Mouse (Mus musculus): Measurements from ENCODE around the gene Slx4ip. TPM values are rescaled to one million over a fixed set of nuclear protein-coding genes. Genes with fewer than 3 reads are reported as not detected.
"Not testable (repeated sequence)": the region's sequence is repeated elsewhere in the genome, so short reads cannot be mapped to it uniquely, and the experiment has no call there.

The Slx4ip gene
- polyA plus RNA-seq (2014; fragmentation: Nextera tagmentation; extraction: Ambion mirVana) = 9.7 and 10.5 TPM in 2 replicates

GRCm38 (mm10) chr2:136891068-136891950 is at the start of gene Slx4ip, which contains the start of the genes AL731706.1 and Mkks:
Gene Slx4ip (plus strand): TSS chr2:136891218.
Gene AL731706.1 (minus strand): TSS chr2:136891389.
Gene Mkks (minus strand): TSS chr2:136891389.
- under 1% methylated on average over 49 of the region's 49 CpGs for WGBS
- 0 out of 2 replicates have a peak, but pooled peaks cover 2% of the 10 kb centered on the region for H3K4me1 ChIP-seq (replicated peaks; ENCODE audit: control insufficient read depth, insufficient read depth, low read length)
- ATAC-seq (replicated peaks; ENCODE audit: low FRiP score) (peak; percentile 98), DNase-seq (ENCODE audit: low spot score) (peak; percentile 98)
- H3K9ac ChIP-seq (ENCODE audit: low read length) = peak within 1 kb of the TSS; percentile 72
- no peaks in the 10 kb centered on the region for H3K9me3 ChIP-seq (ENCODE audit: control insufficient read depth, low read length)
- peak within 1 kb of the TSS; percentile 79 for H3K27ac ChIP-seq (ENCODE audit: low read depth, low read length)
- no peaks in the 10 kb centered on the region for H3K27me3 ChIP-seq (ENCODE audit: control insufficient read depth, insufficient read depth, low read length)
- peak within 1 kb of the TSS; percentile 72 for H3K4me3 ChIP-seq (ENCODE audit: low read depth, low read length)
- no peaks in the 10 kb centered on the region for H3K36me3 ChIP-seq (ENCODE audit: control insufficient read depth, insufficient read depth, low read length)
- H3K4me2 ChIP-seq (ENCODE audit: low read depth, low read length, severe bottlenecking) = peak within 1 kb of the TSS; percentile 43; the same call in 1 of the 2 replicates

DNA sequence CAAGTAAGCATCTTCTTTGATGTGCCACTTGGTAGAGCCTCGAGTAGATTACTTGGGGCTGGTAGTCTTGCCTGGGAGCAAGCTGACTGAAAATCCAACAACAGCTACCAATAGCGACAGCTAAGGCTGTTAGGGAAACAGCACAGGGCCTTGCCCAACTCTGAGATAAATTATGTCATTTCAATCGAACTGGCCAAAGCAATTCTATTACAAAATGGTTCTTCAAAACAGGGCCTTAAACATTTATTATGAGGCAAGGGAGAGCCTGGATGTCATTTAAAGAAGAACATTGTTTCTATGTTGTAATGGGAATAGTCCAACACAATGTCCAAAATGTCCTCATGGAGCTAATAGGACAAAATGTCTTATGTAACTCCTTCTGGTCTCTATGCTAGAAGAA is 40.7 kb upstream of the Slx4ip start:
- ATAC-seq (replicated peaks; ENCODE audit: low FRiP score) (no peak), DNase-seq (ENCODE audit: low spot score) (no peak)
- H3K4me3 ChIP-seq (ENCODE audit: low read depth, low read length) = no peak overlapping the region
- WGBS = 76% methylated on average over 3 of the region's 3 CpGs
- no peak overlapping the region for H3K9ac ChIP-seq (ENCODE audit: low read length)
- H3K9me3 ChIP-seq (ENCODE audit: control insufficient read depth, low read length) = no peaks in the 10 kb centered on the region
- H3K4me1 ChIP-seq (replicated peaks; ENCODE audit: control insufficient read depth, insufficient read depth, low read length) = peaks cover 12% of the 10 kb centered on the region; the same call in 1 of the 2 replicates
- no peaks in the 10 kb centered on the region for H3K27me3 ChIP-seq (ENCODE audit: control insufficient read depth, insufficient read depth, low read length)
- H3K4me2 ChIP-seq (ENCODE audit: low read depth, low read length, severe bottlenecking) = no peak overlapping the region
- no peaks in the 10 kb centered on the region for H3K36me3 ChIP-seq (ENCODE audit: control insufficient read depth, insufficient read depth, low read length)
- H3K27ac ChIP-seq (ENCODE audit: low read depth, low read length) = no peak overlapping the region

- WGBS = 8% methylated on average over 5 of the region's 5 CpGs
- DNase-seq (ENCODE audit: low spot score) (peak; percentile 65), ATAC-seq (replicated peaks; ENCODE audit: low FRiP score) (peak; percentile 87)
- Histone ChIP-seq H3K27me3 (ENCODE audit: control insufficient read depth, insufficient read depth, low read length) (no peaks in the 10 kb centered on the region), H3K27ac (ENCODE audit: low read depth, low read length) (peak overlapping the region; percentile 33), H3K36me3 (ENCODE audit: control insufficient read depth, insufficient read depth, low read length) (no peaks in the 10 kb centered on the region), H3K4me2 (ENCODE audit: low read depth, low read length, severe bottlenecking) (peak overlapping the region; percentile 5; the same call in 1 of the 2 replicates), H3K4me3 (ENCODE audit: low read depth, low read length) (no peak overlapping the region), H3K4me1 (replicated peaks; ENCODE audit: control insufficient read depth, insufficient read depth, low read length) (peaks cover 12% of the 10 kb centered on the region; the same call in 1 of the 2 replicates), H3K9ac (ENCODE audit: low read length) (no peak overlapping the region), H3K9me3 (ENCODE audit: control insufficient read depth, low read length) (no peaks in the 10 kb centered on the region)
Measured at GRCm38 (mm10) chr2:136854543-136855388, 36.3 kb upstream of the Slx4ip start.

DNA sequence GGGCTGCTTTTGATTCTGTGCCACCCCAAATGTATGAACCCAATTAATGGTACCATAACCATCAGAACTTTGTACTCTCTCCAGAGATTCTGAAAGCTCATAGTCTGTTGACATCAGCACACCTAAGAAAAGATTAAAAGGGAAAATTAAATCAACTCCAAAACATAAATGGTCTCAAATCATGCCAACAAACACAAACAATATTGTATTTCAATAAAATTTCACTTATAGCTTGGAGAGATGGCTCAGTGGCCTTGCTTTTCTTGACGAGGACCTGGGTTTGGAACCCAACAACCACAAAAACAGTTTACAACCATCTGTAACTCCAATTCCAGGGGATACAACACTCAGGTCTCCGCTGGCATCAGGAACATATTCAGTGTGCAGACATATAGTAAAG is 5.4 kb upstream of the Slx4ip start, which contains the start of gene AL731706.2:
AL731706.2 (minus strand) TSS at position 101 of the 400 bp plus-strand sequence.
- no peak within 1 kb of the TSS for H3K27ac ChIP-seq (ENCODE audit: low read depth, low read length)
- no peaks in the 10 kb centered on the region for H3K27me3 ChIP-seq (ENCODE audit: control insufficient read depth, insufficient read depth, low read length)
- H3K9ac ChIP-seq (ENCODE audit: low read length) = no peak within 1 kb of the TSS
- ATAC-seq (replicated peaks; ENCODE audit: low FRiP score) (no peak), DNase-seq (ENCODE audit: low spot score) (no peak)
- H3K9me3 ChIP-seq (ENCODE audit: control insufficient read depth, low read length) = no peaks in the 10 kb centered on the region
- no peak within 1 kb of the TSS for H3K4me2 ChIP-seq (ENCODE audit: low read depth, low read length, severe bottlenecking)
- 90% methylated on average over 2 of the region's 2 CpGs for WGBS
- H3K4me3 ChIP-seq (ENCODE audit: low read depth, low read length) = no peak within 1 kb of the TSS
- H3K36me3 ChIP-seq (ENCODE audit: control insufficient read depth, insufficient read depth, low read length) = peaks cover 3% of the 10 kb centered on the region; the same call in 1 of the 2 replicates
- H3K4me1 ChIP-seq (replicated peaks; ENCODE audit: control insufficient read depth, insufficient read depth, low read length) = no peaks in the 10 kb centered on the region

DNA sequence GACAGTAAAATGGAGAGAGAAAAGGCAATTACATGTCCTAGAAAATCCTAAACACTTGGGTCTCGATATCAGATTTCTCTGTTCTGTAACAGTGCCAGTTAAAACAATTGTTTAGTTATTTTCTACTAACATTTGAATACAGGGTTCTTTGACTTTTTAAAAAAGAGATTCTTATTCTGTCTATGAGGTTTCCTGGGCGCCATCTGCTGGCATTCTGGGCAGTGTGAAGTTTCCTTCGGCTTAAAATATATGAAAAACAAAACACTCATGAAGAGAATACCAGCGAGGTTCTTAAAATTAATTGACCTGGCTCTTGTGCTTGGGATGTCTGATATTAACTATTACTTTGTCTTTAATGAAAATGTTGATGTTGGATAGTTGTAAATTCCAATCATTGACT is 4.2 kb upstream of the Slx4ip start:
- 69% methylated on average over 4 of the region's 4 CpGs for WGBS
- H3K4me2 ChIP-seq (ENCODE audit: low read depth, low read length, severe bottlenecking) = no peak overlapping the region
- no peak overlapping the region for H3K27ac ChIP-seq (ENCODE audit: low read depth, low read length)
- H3K4me3 ChIP-seq (ENCODE audit: low read depth, low read length) = no peak overlapping the region
- no peaks in the 10 kb centered on the region for H3K9me3 ChIP-seq (ENCODE audit: control insufficient read depth, low read length)
- no peak for DNase-seq (ENCODE audit: low spot score)
- no peaks in the 10 kb centered on the region for H3K27me3 ChIP-seq (ENCODE audit: control insufficient read depth, insufficient read depth, low read length)
- no peak for ATAC-seq (replicated peaks; ENCODE audit: low FRiP score)
- H3K9ac ChIP-seq (ENCODE audit: low read length) = no peak overlapping the region
- H3K4me1 ChIP-seq (replicated peaks; ENCODE audit: control insufficient read depth, insufficient read depth, low read length) = no peaks in the 10 kb centered on the region
- H3K36me3 ChIP-seq (ENCODE audit: control insufficient read depth, insufficient read depth, low read length) = no peaks in the 10 kb centered on the region; the same call in 1 of the 2 replicates

- Histone ChIP-seq H3K4me3 (ENCODE audit: low read depth, low read length) (peak overlapping the region; percentile 72), H3K27ac (ENCODE audit: low read depth, low read length) (peak overlapping the region; percentile 79), H3K4me2 (ENCODE audit: low read depth, low read length, severe bottlenecking) (peak overlapping the region; percentile 42; the same call in 1 of the 2 replicates), H3K9ac (ENCODE audit: low read length) (peak overlapping the region; percentile 71)
- not testable (repeated sequence) for H3K4me1 ChIP-seq (replicated peaks; ENCODE audit: control insufficient read depth, insufficient read depth, low read length); H3K27me3 ChIP-seq (ENCODE audit: control insufficient read depth, insufficient read depth, low read length); H3K36me3 ChIP-seq (ENCODE audit: control insufficient read depth, insufficient read depth, low read length); DNase-seq (ENCODE audit: low spot score); H3K9me3 ChIP-seq (ENCODE audit: control insufficient read depth, low read length)
- ATAC-seq (replicated peaks; ENCODE audit: low FRiP score) = peak; percentile 70
- 6% methylated on average over 15 of the region's 15 CpGs for WGBS
Measured at GRCm38 (mm10) chr2:136890716-136891067, 326 bp upstream of the Slx4ip start.

DNA sequence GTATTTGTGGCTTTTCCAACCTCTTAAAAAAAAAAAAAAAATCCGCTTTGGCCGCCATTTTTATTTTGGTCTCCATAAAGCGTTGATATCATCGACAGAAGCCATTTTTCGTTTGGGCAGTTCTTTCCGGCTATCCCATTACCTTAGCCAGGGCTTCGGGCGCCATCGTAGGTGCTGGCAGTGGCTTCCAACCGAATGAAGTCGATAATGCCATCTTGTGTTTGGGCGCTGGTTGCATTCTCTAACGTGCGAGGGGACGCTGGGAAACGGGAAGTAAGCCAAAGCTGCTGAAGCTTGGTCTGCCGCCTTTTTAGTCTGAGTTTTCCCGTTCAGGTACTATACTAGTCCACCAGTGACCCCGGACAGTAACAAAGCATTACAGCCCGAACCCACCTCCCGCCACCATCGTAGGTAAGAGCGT is 943 bp downstream of the Slx4ip start:
- DNase-seq (ENCODE audit: low spot score) (peak; percentile 93), ATAC-seq (replicated peaks; ENCODE audit: low FRiP score) (peak; percentile 76)
- Histone ChIP-seq H3K27ac (ENCODE audit: low read depth, low read length) (peak overlapping the region; percentile 50; the same call in 1 of the 2 replicates), H3K4me2 (ENCODE audit: low read depth, low read length, severe bottlenecking) (peak overlapping the region; percentile 43; the same call in 1 of the 2 replicates), H3K4me1 (replicated peaks; ENCODE audit: control insufficient read depth, insufficient read depth, low read length) (0 out of 2 replicates have a peak, but pooled peaks cover 2% of the 10 kb centered on the region), H3K4me3 (ENCODE audit: low read depth, low read length) (peak overlapping the region; percentile 72), H3K9me3 (ENCODE audit: control insufficient read depth, low read length) (no peaks in the 10 kb centered on the region), H3K27me3 (ENCODE audit: control insufficient read depth, insufficient read depth, low read length) (no peaks in the 10 kb centered on the region), H3K9ac (ENCODE audit: low read length) (peak overlapping the region; percentile 72), H3K36me3 (ENCODE audit: control insufficient read depth, insufficient read depth, low read length) (no peaks in the 10 kb centered on the region)
- WGBS = under 1% methylated on average over 23 of the region's 23 CpGs

GRCm38 (mm10) chr2:136894494-136894893 is 3.5 kb downstream of the Slx4ip start:
- no peaks in the 10 kb centered on the region for H3K36me3 ChIP-seq (ENCODE audit: control insufficient read depth, insufficient read depth, low read length)
- no peak overlapping the region for H3K9ac ChIP-seq (ENCODE audit: low read length)
- 0 out of 2 replicates have a peak, but pooled peaks cover 2% of the 10 kb centered on the region for H3K4me1 ChIP-seq (replicated peaks; ENCODE audit: control insufficient read depth, insufficient read depth, low read length)
- ATAC-seq (replicated peaks; ENCODE audit: low FRiP score) (no peak), DNase-seq (ENCODE audit: low spot score) (no peak)
- no peak overlapping the region for H3K4me2 ChIP-seq (ENCODE audit: low read depth, low read length, severe bottlenecking)
- H3K27me3 ChIP-seq (ENCODE audit: control insufficient read depth, insufficient read depth, low read length) = no peaks in the 10 kb centered on the region
- no peaks in the 10 kb centered on the region for H3K9me3 ChIP-seq (ENCODE audit: control insufficient read depth, low read length)
- 23% methylated on average over 2 of the region's 2 CpGs for WGBS
- H3K27ac ChIP-seq (ENCODE audit: low read depth, low read length) = no peak overlapping the region
- no peak overlapping the region for H3K4me3 ChIP-seq (ENCODE audit: low read depth, low read length)
